Mouse (Mus musculus): ENCODE measurements around the gene Cacna1e. TPM values are rescaled to one million over a fixed set of nuclear protein-coding genes. Genes with fewer than 3 reads are reported as not detected.

The Cacna1e gene
- total RNA-seq, 2 experiments from 2014 or later: 0.14 to 0.16 TPM

DNA sequence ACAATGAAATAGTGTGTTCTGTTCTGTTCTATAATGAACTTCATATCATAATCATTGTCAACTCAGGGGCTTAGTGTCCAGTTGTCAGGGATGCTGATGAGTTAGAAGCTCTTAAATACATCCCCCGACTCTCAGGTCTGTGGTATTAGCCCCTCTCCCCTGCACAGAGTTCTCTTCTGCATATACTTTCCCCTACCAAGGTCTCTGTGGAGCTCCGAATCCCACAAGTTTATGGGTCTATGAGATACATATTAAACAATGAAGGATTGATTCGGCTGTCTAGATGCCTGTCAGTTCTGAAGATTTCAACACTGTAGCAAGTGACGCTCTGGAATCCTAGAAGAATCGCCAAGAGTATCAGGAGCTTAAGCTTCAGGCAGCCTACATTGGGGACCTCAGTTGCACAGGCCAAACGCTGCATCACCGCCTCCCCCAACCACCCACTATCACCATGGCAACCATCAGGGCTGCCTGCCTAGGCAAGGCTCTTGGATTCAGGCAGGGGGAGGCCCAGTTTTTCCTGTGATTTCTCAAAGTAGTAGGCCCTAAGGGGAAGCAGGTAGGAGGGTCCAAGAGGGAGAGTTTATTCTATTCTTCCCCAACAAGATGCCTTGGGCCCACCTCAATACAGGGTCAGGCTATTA is 223.0 kb downstream of the Cacna1e start:
- intact Hi-C loops (cut with DNase I): no loop called here
- DNase-seq (ENCODE audit: low spot score): peak; percentile 3

DNA sequence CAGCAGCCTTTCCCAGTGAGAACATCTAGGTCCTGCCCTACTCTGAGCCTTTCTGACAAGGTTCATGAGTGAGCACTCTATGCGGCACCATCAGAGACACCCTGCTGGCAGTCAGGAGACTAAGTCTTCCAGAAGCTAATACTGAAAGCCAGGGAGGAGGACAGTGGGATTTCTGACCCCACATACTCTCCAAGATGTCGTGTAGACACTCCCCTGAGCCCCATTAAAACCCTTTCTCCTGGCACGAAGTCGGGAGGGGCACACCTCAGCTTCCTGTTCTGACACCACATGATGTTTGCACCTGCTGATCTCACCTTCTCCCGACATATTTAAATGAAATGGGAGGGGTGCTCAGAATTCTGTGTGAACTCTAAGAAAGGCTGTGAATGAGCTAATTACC is 226.9 kb downstream of the Cacna1e start:
- intact Hi-C loops (cut with DNase I): no loop called here
- DNase-seq (ENCODE audit: low spot score): no peak

DNA sequence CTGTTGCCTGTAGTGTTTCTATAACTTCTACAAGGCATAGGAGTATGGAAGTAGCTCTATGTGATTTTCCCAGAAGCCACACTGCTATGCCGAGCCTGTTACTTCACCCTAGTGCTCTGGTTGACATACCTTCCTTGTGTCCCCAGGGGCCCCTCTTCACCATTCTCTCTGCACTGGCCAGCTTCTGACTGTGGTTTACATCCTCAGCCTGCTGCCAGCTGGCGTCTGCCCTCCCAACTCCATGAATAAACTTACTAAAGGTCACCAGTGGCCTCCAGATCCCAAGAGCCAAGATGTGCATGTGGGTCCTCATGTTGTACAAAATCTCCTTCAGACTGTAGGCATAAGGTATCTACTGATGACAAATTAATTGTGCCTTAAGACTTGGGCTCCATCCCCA is 230.3 kb downstream of the Cacna1e start:
- intact Hi-C loops (cut with DNase I): no loop called here
- DNase-seq (ENCODE audit: low spot score): no peak

GRCm38 (mm10) chr1:154646156-154646950 is 237.9 kb downstream of the Cacna1e start:
- intact Hi-C loops (cut with DNase I): no loop called here
- DNase-seq (ENCODE audit: low spot score): no peak

DNA sequence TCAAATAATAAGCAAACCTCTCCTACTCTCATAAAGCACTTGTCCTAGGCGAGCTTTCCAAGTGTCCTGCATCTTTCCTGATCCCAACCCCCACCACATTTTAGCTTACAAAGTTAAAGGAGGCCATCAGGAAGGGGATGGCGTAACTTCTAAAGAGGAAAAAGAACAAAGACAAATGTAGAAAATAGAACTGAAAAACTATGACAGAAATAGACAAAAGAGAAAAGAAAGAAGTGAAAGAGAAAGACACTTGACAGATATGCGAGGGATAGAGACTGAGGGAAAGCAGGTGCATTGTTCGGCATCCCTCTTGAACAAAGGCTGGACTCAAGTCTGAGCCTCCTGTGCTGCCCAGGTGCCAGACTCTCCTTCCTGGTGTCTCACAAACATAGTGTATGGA is 246.5 kb downstream of the Cacna1e start:
- DNase-seq (ENCODE audit: low spot score): no peak
- intact Hi-C loops (cut with DNase I): no loop called here

DNA sequence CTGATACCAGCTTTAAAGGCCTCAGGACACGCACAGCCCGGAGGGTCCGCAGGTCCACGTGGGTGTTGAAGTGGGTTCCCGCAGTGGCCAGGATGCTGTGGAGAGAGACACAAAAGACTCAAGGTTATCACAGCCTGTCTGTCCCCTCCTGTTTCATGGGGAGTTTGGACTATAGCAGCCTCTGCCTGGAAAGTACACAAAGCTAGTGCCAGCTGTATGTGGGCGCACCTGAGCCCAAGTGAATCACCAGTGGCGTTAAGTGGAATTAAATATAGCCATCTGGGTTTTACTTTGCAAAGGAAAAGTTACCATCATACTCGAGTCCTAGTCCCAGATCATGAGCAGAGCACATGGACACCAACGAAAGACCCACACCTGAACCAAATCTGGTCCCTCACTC is 248.5 kb downstream of the Cacna1e start:
- no peak for DNase-seq (ENCODE audit: low spot score)
- intact Hi-C loops (cut with DNase I): no loop called here

GRCm38 (mm10) chr1:154632886-154633285 is 251.4 kb downstream of the Cacna1e start:
- intact Hi-C loops (cut with DNase I): no loop called here
- no peak for DNase-seq (ENCODE audit: low spot score)

- DNase-seq (ENCODE audit: low spot score): no peak
These were observed 261.3 kb downstream of the Cacna1e start for GRCm38 (mm10) chr1:154622666-154623653.

DNA sequence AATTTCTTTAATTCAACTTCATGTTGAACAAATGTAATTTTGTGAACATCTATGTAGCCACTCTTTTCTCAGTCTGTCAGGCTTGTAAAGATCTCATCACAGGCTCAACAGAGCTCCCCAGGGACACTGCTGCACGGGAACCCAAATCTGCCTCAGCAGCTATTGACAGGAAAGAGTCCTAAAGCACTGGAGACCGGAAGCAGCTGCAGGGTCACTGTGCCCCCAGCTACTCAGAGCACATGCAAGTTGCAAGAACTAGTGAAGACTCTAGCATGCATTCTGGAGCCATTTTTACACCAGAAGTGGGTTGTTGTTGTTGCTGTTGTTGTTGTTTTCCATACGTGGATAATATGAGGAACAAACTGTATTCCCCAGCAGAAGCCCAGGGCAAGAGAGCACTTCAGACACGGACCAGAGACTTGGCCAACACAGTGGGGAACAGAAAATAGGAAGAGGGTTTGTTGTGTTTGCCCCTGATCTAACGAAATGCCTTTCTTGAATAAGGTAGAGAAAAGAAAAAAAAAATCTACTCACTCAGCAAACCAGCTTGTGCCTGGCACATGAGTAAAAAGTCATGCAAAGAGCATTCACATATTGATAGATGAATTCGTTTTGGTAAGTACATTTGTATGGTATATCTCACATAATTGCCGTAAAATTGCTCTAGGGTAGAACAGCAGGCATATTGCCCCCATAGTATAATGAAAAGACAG is 266.4 kb downstream of the Cacna1e start:
- intact Hi-C loops (cut with DNase I): no loop called here
- no peak for DNase-seq (ENCODE audit: low spot score)

More at GRCm38 (mm10) chr1:154622666-154623653, 261.3 kb downstream of the Cacna1e start:
- intact Hi-C loops (cut with DNase I): no loop called here

DNA sequence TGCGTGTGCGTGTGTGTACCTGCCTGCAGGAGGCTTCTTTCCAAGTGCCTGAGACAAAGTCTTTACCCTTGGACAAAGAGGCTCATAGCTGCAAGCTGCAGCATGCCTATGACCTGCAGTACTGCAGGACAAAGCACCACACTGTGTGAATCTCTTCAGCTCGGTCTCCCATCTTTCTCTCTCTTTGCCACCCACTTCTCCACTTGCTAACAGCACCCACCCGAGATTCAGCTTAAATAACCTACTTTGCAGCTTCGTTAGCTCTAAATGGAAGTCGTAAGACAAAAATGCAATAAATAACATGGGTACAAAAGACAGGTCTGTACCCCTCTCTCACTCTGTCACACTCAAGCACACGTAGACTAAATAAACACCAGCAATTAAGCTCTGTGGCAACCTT is 268.5 kb downstream of the Cacna1e start:
- intact Hi-C loops (cut with DNase I): no loop called here

GRCm38 (mm10) chr1:154608516-154608915 is 275.8 kb downstream of the Cacna1e start:
- intact Hi-C loops (cut with DNase I): no loop called here
- DNase-seq (ENCODE audit: low spot score): no peak

More for the DNA sequence above, 268.5 kb downstream of the Cacna1e start:
- DNase-seq (ENCODE audit: low spot score): no peak

- intact Hi-C loops (cut with DNase I): no loop called here
- no peak for DNase-seq (ENCODE audit: low spot score)
These were observed 276.9 kb downstream of the Cacna1e start for GRCm38 (mm10) chr1:154607406-154607805.

DNA sequence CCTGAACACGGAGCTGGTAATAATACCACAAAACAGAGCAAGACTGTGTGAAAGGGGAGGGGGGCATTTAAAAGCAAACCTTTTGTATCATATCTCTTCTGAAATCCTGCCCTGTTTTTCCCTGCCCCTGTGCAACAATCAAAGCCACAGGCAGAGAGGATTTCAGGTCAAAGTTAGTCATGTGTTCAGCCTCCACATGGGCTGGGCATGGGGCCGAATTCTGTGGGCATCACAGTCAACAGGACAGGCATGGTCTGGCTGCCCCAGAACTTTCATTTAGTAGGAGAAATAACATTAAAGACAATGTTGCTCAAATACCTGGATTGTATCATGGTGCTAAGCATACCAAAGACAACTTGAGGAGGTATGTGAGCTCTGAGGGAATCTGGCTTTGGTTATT is 278.7 kb downstream of the Cacna1e start:
- intact Hi-C loops (cut with DNase I): no loop called here
- DNase-seq (ENCODE audit: low spot score): no peak

DNA sequence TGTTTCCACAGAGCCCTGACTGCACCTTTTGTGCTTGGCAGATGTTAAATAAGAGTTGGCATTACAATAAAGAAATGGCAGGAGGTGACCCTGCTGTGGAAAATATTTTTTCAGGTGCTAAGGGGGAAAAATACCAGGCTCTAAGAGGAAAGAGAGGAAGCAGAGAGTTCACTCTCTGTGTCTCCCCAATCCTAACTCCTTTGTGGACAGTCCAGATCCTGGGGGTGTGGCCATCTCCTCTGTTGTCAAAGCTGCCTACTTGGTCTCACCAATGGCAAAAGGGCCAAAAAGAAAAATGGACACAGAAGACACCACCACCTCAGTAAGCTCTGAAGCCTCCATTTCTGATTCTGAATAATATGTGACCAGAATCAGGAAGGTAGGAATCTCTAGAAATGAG is 280.5 kb downstream of the Cacna1e start:
- no peak for DNase-seq (ENCODE audit: low spot score)
- intact Hi-C loops (cut with DNase I): no loop called here

DNA sequence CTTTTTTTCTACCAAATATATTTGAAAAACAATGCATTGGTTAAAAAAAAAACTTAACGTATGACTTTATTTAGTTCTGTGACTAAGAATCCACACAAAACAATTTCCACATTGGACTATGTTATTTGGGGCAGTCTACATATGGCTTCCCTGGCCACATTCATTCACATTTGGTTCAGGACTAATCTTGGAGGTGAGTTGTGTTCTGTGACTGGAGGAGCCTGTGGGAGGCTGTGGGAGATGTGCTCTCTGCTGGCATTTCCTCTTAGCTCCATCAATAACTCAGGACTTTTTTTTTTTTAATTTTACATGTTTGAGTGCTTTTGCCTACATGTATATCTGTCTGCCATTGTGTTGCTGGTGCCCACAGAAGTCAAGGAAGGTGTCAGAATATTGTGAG is 281.8 kb downstream of the Cacna1e start:
- no peak for DNase-seq (ENCODE audit: low spot score)
- intact Hi-C loops (cut with DNase I): no loop called here

- intact Hi-C loops (cut with DNase I): no loop called here
- DNase-seq (ENCODE audit: low spot score): no peak
These were observed 301.8 kb downstream of the Cacna1e start for GRCm38 (mm10) chr1:154582516-154582915.

DNA sequence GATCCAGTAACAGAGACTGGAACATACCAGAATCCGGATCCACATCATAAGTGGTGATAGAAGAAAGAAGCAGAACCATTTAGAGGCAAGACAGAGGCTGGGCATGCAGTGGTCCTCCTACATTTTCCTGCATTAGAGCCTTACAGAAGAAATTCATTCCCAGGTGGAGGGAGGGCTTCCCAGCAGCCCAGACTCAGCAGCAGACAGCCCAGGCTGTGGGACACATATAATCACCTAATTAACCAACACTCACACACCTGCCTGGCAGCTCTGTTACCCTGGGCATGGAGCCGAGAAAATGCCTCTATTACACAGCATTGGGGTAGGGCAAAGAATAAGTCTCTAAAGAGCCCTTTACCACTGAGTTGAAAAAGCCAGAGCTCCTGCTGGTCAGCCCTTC is 304.4 kb downstream of the Cacna1e start:
- intact Hi-C loops (cut with DNase I): no loop called here
- no peak for DNase-seq (ENCODE audit: low spot score)

GRCm38 (mm10) chr1:154578748-154579147 is 305.6 kb downstream of the Cacna1e start:
- no peak for DNase-seq (ENCODE audit: low spot score)
- intact Hi-C loops (cut with DNase I): no loop called here

DNA sequence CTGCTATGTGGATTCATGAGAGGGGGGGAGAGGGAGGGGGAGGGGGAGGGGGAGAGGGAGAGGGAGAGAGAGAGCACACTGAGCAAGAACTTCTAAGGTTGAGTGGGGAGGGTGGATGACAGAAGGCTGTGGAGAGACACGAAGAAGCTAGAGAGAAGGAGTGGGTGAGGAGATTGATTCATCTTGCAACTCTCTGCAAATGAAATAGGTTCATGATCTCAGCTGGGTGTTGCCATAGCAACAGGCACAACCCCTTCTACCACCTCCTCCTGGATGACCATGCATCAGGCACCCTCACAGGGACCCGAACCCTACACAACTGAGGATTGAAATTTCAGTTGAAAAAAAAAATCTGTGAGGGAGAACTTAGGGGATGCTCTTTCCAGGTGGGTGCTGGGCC is 307.9 kb downstream of the Cacna1e start:
- intact Hi-C loops (cut with DNase I): no loop called here
- no peak for DNase-seq (ENCODE audit: low spot score)

DNA sequence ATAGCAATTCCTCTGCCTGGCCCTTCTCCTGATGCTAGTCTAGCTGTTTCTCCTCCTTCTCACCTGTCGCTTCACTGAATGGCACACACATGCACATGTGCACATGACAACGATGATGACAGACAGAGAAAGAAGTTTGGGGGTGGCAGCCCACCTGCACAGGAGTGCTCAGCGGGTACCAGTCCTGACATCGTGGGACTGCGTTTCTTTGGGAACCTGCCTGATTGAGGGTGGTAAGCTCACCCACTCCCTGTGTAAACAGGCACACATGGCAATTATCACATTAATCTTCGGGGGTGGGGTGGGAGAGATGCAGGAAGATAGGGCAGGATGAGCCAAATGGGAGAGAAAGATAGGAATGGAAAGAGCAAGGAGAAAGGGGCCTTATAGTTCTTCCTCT is 318.3 kb downstream of the Cacna1e start:
- intact Hi-C loops (cut with DNase I): no loop called here
- DNase-seq (ENCODE audit: low spot score): no peak
